Mouse (Mus musculus) ovary, adult 18-20 months (tissue): ENCODE measurements around the gene Cul1.
"Not testable (repeated sequence)": the region's sequence is repeated elsewhere in the genome, so short reads cannot be mapped to it uniquely, and the experiment has no call there.

Experiments
- DNase-seq: peaks from one replicate; pipeline ENCODE4 v3.0.0; 2022; ENCODE audit warnings: low spot score, mixed read lengths

Gene Cul1

GRCm38 (mm10) chr6:47453098-47453497 is at the start of gene Cul1:
Cul1 (plus strand) TSS chr6:47453398.
- DNase-seq, result no peak

GRCm38 (mm10) chr6:47404419-47405382 is 48.5 kb upstream of the Cul1 start:
- no peak for DNase-seq

- DNase-seq, result no peak
Measured at GRCm38 (mm10) chr6:47412886-47413606, 40.2 kb upstream of the Cul1 start.

- no peak for DNase-seq
Measured at GRCm38 (mm10) chr6:47413656-47414055, 39.5 kb upstream of the Cul1 start.

GRCm38 (mm10) chr6:47418691-47419090 is 34.5 kb upstream of the Cul1 start:
- DNase-seq, result no peak

GRCm38 (mm10) chr6:47420156-47420555 is 33.0 kb upstream of the Cul1 start:
- DNase-seq, result no peak

GRCm38 (mm10) chr6:47421221-47421620 is 32.0 kb upstream of the Cul1 start:
- DNase-seq, result no peak

- no peak for DNase-seq
Measured at GRCm38 (mm10) chr6:47426136-47426535, 27.1 kb upstream of the Cul1 start.

GRCm38 (mm10) chr6:47426556-47426955 is 26.6 kb upstream of the Cul1 start:
- DNase-seq, result not testable (repeated sequence)

GRCm38 (mm10) chr6:47432795-47433194 is 20.4 kb upstream of the Cul1 start:
- DNase-seq, result not testable (repeated sequence)

GRCm38 (mm10) chr6:47440080-47440479 is 13.1 kb upstream of the Cul1 start:
- DNase-seq, result no peak

GRCm38 (mm10) chr6:47447658-47448057 is 5.5 kb upstream of the Cul1 start:
- DNase-seq, result no peak

GRCm38 (mm10) chr6:47453522-47454130 is 428 bp downstream of the Cul1 start:
- peak; percentile 35 for DNase-seq

- DNase-seq, result peak; percentile 80
Measured at GRCm38 (mm10) chr6:47454131-47454574, 955 bp downstream of the Cul1 start.

- peak; percentile 40 for DNase-seq
Measured at GRCm38 (mm10) chr6:47454575-47455571, 1.7 kb downstream of the Cul1 start.

- no peak for DNase-seq
Measured at GRCm38 (mm10) chr6:47455843-47456242, 2.6 kb downstream of the Cul1 start.

- no peak for DNase-seq
Measured at GRCm38 (mm10) chr6:47456853-47457252, 3.7 kb downstream of the Cul1 start.

GRCm38 (mm10) chr6:47465400-47465799 is 12.2 kb downstream of the Cul1 start:
- no peak for DNase-seq

GRCm38 (mm10) chr6:47466488-47466887 is 13.3 kb downstream of the Cul1 start:
- no peak for DNase-seq

GRCm38 (mm10) chr6:47467058-47467457 is 13.9 kb downstream of the Cul1 start:
- DNase-seq, result no peak

GRCm38 (mm10) chr6:47469760-47470159 is 16.6 kb downstream of the Cul1 start:
- no peak for DNase-seq
